Mouse (Mus musculus): ENCODE measurements around the gene Phf24.

The Phf24 gene

GRCm38 (mm10) chr4:42916617-42917401 lies at the start of gene Phf24:
Phf24 (plus strand) TSS chr4:42916660.
- peak; percentile 65 to 73 for DNase-seq (ENCODE audit: low spot score in 2 of 2)

DNA sequence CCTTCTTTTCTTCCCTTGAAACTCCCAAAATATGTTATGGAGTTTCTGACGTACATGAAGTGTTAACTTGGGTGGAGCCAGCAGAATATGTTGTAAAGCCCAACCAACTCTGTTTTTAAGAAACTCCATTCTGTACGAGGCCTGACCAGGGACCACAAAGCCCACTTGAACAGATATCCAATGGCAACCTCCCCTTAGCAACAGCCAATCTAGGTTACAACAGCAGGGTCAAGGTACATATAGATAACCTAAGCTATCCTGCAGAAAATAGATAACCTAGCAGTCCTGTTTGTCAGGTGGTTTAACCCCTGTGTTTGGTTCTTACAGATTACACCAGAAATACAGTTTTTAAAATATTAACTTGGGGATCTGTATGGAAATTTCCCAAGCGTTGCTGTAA lies 49.1 kb upstream of the Phf24 start:
- DNase-seq (ENCODE audit: low spot score in 2 of 2), result no peak

DNA sequence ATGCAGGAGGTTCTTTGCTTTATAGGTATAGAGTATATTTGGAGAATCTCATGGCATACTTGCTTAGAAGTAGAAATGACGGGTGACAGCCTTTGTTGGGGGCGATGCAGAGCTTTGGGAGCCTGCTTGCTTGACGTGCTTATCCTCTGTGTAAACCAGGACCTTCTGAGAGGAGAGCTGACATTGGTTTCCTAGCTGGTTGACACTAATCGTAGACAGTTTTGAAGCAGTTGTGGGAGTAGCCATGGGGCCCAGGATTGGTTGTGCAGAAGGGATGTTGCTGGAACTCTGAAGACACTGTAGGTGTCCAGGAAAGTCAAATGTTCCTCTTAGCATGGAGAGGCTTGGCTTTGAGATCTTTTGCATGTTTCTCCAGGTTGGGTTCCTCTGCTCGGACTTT lies 48.3 kb upstream of the Phf24 start:
- DNase-seq (ENCODE audit: low spot score in 2 of 2), result no peak

DNA sequence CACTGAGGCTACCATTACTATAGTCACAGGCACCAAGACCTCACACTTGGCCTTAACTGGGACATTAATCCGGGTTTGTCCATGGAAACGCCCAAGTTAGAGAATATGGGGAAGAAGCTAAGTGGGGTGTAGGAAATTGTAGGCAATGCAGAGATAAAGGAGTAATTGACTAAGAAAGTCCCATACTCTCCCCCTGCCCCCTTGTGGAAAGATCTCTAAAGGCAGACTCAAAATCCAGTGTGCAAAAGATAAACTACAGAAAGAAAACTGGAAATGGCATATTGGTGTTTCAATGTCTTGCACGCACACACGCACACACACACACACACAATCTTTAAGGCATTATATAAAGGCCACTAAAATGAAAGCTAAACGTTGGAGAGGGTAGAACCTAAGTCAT lies 45.7 kb upstream of the Phf24 start:
- DNase-seq (ENCODE audit: low spot score in 2 of 2), result no peak

- DNase-seq (ENCODE audit: low spot score in 2 of 2), result no peak
These were observed 44.3 kb upstream of the Phf24 start for GRCm38 (mm10) chr4:42872151-42872550.

GRCm38 (mm10) chr4:42872746-42873435 lies 43.6 kb upstream of the Phf24 start:
- DNase-seq (ENCODE audit: low spot score in 2 of 2), result no peak

DNA sequence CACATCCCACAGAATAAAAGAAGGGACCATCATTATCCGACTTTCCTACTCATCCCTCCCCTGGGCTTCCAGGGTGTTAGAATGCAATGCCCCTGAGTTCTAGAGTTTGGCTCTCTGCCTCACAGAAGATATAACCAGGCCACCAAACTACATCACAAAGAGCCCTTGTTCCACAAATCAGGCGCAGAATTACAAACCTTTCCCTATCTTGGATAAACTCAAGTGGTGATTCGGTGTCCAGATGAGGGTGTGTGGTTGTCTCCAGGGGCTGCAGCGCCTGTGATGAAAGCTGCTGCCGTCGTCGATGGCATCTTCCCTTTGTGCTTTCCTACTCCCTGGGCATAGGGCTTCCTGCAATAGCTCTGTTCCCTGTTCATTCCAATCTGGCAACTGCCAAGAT lies 42.3 kb upstream of the Phf24 start, which contains the start of gene Fam205c:
TSS of gene Fam205c (minus strand) at position 101 of the 400 bp plus-strand sequence.
- DNase-seq (ENCODE audit: low spot score in 2 of 2), result no peak

- DNase-seq (ENCODE audit: low spot score in 2 of 2), result peak; percentile 67 to 68
These were observed 39.7 kb upstream of the Phf24 start for GRCm38 (mm10) chr4:42876586-42877291.

DNA sequence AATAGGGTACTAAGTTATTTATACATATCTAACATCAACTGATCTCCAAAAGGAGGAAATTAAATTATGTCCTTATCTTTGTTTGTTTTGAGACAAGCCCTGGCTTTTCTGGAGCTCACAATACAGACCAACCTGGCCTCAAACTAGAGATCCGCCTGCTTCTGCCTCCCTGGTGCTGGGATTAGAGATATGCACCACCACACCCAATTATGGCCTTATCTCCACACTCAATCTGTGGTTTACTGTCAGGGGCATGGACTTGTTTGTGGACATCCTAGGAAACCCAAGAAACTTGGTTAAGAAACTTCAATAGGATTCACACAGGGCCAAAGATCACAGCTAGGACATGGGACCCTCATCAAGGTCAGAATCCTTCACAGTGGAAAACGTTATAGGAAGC lies 38.8 kb upstream of the Phf24 start:
- no peak for DNase-seq (ENCODE audit: low spot score in 2 of 2)

GRCm38 (mm10) chr4:42879829-42880676 lies 36.4 kb upstream of the Phf24 start:
- no peak for DNase-seq (ENCODE audit: low spot score in 2 of 2)

DNA sequence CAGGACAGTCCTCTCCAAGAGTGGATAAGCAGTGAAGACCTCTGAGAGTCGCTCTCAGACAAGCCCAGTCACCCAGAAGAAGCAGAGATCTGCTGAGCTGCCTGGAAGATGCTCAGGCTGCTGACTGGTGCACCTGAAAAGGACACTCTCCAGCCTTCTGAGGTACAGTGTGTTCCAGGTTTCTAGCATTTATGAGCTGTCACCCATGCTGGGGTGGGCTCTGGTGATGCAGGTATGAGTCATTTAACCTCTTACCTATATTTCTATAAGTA lies 35.8 kb upstream of the Phf24 start:
- DNase-seq (ENCODE audit: low spot score in 2 of 2), result no peak

- DNase-seq (ENCODE audit: low spot score in 2 of 2), result peak in 1 of 2 experiments; percentile 73
These were observed 29.5 kb upstream of the Phf24 start for GRCm38 (mm10) chr4:42886926-42887325.

- no peak for DNase-seq (ENCODE audit: low spot score in 2 of 2)
These were observed 27.7 kb upstream of the Phf24 start for GRCm38 (mm10) chr4:42888806-42889205.

DNA sequence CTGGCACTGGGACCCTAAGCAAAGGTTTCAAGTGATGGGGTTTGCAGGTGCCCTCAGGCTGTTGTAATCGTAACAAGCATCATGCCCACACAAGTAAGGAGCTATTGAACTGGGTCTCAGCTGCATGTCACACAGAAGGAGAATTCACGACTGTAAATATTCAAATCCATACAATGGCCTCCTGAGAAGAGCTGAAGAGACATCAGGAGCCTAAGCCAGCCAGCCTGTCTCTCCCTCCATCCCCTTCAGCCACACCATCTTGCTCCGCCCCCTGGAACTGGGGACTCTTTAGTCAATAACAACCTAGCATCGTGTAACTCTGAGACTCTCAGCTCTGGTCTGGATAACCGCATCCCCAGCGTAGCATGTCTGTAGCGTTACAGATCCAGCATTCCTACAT lies 25.3 kb upstream of the Phf24 start:
- no peak for DNase-seq (ENCODE audit: low spot score in 2 of 2)

DNA sequence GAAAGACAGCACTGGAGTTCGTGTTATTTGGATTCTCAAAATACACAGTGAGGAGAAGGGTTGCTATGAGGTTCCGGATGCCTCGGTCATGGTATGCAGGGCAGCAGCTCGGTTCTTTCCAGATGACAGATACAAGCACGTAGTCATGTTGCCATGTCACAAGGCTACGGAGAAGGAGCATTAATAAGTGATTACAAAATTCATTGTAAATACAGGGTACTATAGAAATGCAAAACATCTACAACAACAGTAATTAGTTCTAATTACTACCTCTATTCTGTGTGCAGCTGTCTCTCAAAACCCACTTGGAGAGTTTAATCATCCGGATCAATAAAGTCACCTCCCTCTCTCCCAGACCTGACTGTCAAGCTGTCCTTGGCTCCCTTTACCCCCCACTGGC lies 21.3 kb upstream of the Phf24 start:
- DNase-seq (ENCODE audit: low spot score in 2 of 2), result peak in 1 of 2 experiments; percentile 16

DNA sequence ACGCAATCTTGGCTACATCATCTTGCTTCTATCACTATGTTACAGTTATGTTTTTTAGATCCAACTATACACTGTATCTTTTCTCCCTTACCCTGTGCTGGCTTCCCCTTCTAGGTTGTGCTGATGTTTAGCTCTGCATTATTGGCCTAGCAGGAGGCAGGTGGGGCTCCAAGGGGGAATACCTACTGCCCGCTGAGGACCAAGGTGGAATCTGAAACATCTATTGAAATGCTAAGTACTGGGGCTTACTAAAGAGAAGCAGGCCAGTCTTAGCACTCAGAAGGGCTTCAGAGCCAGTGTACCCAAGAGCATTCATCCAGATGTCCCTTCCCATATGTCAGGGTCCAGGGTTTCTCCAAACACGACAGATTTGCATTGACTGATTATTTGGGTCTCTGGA lies 17.5 kb upstream of the Phf24 start:
- DNase-seq (ENCODE audit: low spot score in 2 of 2), result no peak

- DNase-seq (ENCODE audit: low spot score in 2 of 2), result peak; percentile 64 to 75
These were observed 15.6 kb upstream of the Phf24 start for GRCm38 (mm10) chr4:42900878-42901277.

DNA sequence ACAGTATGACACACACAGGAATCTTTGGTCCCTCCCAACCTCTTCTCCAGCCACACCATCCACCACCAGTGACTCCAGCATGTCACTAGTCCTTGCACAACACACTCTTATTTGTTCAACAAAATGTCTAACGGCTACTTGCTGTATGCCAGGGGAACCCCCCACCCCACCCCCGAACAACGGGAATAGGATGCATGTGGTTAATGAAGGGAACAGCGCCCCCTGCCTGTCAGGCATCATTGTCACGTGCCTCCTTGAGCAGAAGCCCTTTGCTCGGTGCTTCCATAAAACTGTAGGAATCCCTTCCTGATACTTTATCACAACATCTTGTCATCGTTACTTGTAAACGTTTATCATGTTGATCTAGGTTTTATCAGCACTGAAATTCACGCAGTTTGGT lies 14.3 kb upstream of the Phf24 start:
- DNase-seq (ENCODE audit: low spot score in 2 of 2), result peak in 1 of 2 experiments; percentile 26

GRCm38 (mm10) chr4:42902730-42903129 lies 13.7 kb upstream of the Phf24 start:
- DNase-seq (ENCODE audit: low spot score in 2 of 2), result peak in 1 of 2 experiments; percentile 16

DNA sequence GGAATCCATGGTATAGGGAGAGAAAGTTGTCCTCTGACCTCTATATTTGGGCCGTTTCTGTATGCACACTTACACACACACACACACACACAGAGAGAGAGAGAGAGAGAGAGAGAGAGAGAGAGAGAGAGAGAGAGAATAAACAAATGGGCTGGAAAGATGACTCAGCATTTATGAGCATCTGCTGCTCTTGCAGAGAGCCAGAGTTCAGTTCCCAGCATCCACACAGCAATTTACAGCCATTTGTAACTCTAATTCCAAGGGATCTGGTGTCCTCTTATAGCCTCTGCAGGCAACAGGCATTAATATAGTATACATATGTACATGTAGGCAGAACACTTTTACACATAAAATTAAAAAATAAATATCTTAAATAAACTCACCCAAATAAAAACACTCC lies 12.5 kb upstream of the Phf24 start:
- DNase-seq (ENCODE audit: low spot score in 2 of 2), result no peak

GRCm38 (mm10) chr4:42904523-42904922 lies 11.9 kb upstream of the Phf24 start:
- DNase-seq (ENCODE audit: low spot score in 2 of 2), result no peak

DNA sequence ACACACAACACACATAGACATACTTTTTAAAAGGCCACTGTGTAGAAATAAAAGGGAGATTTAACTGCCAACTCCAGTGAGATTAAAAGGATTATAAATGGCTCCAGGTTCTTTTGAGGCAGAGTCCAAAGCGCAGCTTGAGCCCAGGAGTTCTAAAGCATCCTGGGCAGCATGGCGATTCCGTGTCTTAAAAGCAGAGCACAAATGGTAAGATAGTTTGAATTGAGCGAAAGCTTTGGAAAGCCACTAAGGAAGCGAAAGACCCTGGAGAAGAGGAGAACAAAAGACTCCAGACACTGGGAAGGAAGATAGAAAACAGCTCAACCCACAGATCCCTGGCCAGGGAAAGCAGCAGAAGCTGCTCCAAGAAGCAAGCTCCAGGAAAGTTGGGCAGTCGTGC lies 11.5 kb upstream of the Phf24 start:
- DNase-seq (ENCODE audit: low spot score in 2 of 2), result no peak
